Mouse (Mus musculus) lung, postnatal 25 days (tissue): ENCODE measurements around the gene Sowahc.
A peak's percentile ranks its signal among the peaks of the same experiment; 100 is the strongest.

Source experiments
- DNase-seq: peaks from one replicate; pipeline ENCODE4 v3.0.0; 2022; ENCODE audit warnings: low spot score

Gene Sowahc

GRCm38 (mm10) chr10:59253541-59254079 is 31.9 kb downstream of the Sowahc start:
- no peak for DNase-seq

GRCm38 (mm10) chr10:59256533-59256932 is 34.8 kb downstream of the Sowahc start:
- DNase-seq: no peak

GRCm38 (mm10) chr10:59259572-59259971 is 37.8 kb downstream of the Sowahc start:
- DNase-seq: no peak

- no peak for DNase-seq
Observed at GRCm38 (mm10) chr10:59261603-59262002, 39.9 kb downstream of the Sowahc start.

- no peak for DNase-seq
Observed at GRCm38 (mm10) chr10:59262021-59262420, 40.3 kb downstream of the Sowahc start.

GRCm38 (mm10) chr10:59262979-59263378 is 41.2 kb downstream of the Sowahc start:
- no peak for DNase-seq

GRCm38 (mm10) chr10:59265067-59265466 is 43.3 kb downstream of the Sowahc start:
- no peak for DNase-seq

GRCm38 (mm10) chr10:59265674-59266073 is 43.9 kb downstream of the Sowahc start:
- peak; percentile 69 for DNase-seq

GRCm38 (mm10) chr10:59266097-59266496 is 44.3 kb downstream of the Sowahc start:
- peak; percentile 66 for DNase-seq

GRCm38 (mm10) chr10:59267275-59267674 is 45.5 kb downstream of the Sowahc start:
- DNase-seq: no peak

GRCm38 (mm10) chr10:59268109-59268508 is 46.4 kb downstream of the Sowahc start:
- no peak for DNase-seq

GRCm38 (mm10) chr10:59268754-59269153 is 47.0 kb downstream of the Sowahc start:
- no peak for DNase-seq

- no peak for DNase-seq
Observed at GRCm38 (mm10) chr10:59275745-59276144, 54.0 kb downstream of the Sowahc start.
